Mouse (Mus musculus) lung, postnatal 36 days (tissue): ENCODE data around the gene Xkr7.

Source experiments
- DNase-seq: peaks from one replicate; pipeline ENCODE4 v3.0.0; 2022; ENCODE audit warnings: mixed read lengths

Gene Xkr7

DNA sequence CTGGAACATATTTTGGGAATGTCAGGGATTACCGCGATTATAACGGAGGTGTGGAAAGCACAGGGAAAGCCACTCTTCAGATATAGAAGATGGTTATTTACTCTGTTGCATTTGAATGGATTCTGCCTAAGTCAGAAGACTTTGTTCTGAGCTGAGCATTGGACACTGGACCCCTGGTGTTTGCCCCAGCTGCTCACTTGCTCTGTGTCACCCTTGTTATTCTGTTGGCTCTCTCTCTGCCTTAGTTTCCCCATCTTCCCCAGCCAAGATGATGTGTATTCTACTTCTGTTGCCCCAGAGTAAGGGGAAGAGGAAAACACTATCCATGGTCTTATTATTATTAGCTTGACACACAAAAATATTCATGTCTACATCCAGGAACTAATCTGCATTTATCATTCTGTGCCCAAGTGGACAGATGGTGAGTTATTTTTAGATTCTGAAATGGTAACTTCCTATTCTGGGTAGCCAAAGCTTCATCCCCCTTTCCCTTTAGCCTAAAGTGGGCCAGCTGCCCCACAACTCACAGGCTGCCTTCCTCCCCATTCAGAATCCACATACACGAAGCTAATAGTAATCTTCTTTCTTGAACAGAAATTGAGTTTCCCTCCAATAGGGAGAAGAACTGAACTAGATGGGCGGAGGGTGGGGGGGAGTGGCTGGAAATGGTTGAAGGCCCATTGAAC, 2.0 kb downstream of the Xkr7 start:
- no peak for DNase-seq

- no peak for DNase-seq
Observed at GRCm38 (mm10) chr2:153036690-153037089, 5.0 kb downstream of the Xkr7 start.

DNA sequence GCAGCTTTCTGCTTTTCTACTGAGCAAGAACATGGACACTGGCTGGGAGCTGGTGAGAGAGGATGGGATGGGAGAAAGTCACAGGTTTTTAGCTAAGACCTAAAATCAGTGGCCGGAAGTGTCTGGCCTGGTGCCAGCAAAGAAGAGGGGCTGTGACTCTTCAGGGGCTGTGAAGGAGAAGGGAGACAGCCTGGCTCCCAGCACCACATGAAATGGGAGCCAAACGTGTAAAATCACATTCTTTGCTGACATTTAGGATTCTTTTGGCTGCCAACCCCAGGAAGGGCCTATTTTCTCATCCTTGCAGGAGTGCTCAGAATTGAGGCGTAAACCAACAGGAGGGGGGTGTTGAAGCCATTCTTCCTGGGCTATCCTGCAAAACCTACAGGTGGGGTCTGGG, 12.2 kb downstream of the Xkr7 start:
- DNase-seq = no peak

DNA sequence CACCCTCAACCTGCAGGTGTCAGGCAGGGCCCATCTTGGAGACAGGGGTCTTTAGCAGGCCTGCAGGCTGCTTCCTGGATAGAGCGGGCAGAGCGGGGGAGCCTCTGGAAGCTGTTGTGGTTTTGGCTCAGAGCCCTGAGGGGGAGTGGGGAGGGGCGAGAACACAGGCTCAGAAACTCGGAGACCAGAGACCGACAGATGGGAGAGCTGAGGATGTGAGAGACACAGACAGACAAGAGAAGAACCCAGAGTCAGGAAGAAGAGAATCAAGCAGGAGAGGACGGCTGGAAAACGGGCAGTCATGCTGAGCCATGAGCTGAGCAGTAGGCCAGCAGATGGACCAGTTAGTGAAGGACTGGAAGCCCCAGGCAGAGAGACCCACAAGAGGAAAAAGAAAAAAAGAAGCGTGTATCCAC, 14.2 kb downstream of the Xkr7 start:
- no peak for DNase-seq

GRCm38 (mm10) chr2:153047828-153048465, 16.3 kb downstream of the Xkr7 start:
- peak; percentile 75 for DNase-seq

GRCm38 (mm10) chr2:153049288-153049996, 17.8 kb downstream of the Xkr7 start:
- DNase-seq = no peak

DNA sequence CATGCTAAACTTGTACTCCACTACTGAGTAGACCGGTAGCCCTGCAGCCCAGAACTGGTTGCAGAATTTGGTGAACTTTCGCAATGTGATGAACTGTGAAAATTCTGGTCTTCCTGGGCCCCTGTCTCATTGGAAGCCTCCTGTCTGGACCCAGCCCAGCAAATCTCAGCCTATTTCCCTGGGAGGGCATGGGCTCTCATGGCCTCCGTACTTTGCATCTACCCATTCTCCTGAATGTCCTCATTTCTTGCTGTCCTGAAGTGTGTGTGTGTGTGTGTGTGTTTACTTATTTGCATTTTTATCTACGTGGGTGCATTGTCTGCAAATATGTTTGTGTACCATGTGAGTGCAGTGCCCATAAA, 18.3 kb downstream of the Xkr7 start:
- DNase-seq = no peak

DNA sequence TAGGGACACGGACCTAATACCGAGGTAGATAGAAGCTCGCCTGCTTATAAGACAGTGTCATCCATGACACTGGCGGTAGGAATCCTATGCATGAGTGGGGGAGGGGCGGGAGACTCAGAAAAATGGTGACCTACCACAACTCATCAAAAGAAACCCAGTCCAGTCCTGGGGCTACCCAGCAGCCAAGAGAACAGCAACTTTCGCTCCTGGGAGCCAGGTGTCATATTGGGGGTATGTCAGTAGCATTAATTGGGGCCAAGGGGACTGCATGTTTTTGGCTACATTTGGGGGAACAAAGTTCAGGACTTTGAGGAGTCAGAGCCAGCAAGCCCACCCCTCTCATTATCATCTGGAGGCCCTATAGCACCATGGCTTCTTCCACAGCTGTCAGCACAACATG, 19.4 kb downstream of the Xkr7 start:
- no peak for DNase-seq

DNA sequence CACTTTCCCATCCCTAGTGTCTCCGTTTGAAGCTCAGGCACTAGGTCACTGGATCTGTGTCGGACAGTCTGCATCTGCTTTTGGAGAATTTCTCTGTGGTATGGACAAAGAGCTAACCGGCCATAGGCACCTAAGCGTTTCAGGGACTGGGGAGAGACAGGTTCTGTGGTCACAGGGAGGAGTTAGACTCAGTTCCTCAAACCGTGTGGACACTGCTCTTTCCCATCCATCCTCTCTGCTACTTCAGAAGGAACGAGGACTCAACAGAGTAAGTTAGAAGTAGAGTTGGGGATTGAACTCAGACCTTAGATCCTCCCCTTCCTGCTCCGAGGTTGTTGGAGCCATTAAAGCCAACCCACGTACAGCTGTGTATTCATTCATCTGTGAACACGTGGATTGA, 19.9 kb downstream of the Xkr7 start:
- no peak for DNase-seq

GRCm38 (mm10) chr2:153052700-153053351, 21.2 kb downstream of the Xkr7 start:
- DNase-seq = no peak

DNA sequence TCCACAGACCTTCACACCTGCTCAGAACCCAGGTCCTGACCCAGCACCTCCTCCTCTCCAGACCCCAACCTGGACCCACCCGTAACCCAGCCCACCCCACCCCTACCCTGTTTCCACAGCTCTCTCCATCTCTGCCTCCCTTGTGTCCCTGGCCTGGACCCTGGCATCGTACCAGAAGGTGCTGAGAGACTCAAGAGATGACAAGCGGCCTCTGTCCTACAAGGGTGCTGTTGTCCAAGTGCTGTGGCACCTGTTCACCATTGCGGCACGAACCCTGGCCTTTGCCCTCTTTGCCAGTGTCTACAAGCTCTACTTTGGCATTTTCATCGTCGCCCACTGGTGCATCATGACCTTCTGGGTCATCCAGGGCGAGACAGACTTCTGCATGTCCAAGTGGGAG, 22.2 kb downstream of the Xkr7 start:
- no peak for DNase-seq

- no peak for DNase-seq
Observed at GRCm38 (mm10) chr2:153055270-153055920, 23.7 kb downstream of the Xkr7 start.

- DNase-seq = no peak
Observed at GRCm38 (mm10) chr2:153058365-153058764, 26.7 kb downstream of the Xkr7 start.

GRCm38 (mm10) chr2:153060216-153060615, 28.6 kb downstream of the Xkr7 start:
- DNase-seq = peak; percentile 30

GRCm38 (mm10) chr2:153063394-153063793, 31.7 kb downstream of the Xkr7 start:
- DNase-seq = no peak

DNA sequence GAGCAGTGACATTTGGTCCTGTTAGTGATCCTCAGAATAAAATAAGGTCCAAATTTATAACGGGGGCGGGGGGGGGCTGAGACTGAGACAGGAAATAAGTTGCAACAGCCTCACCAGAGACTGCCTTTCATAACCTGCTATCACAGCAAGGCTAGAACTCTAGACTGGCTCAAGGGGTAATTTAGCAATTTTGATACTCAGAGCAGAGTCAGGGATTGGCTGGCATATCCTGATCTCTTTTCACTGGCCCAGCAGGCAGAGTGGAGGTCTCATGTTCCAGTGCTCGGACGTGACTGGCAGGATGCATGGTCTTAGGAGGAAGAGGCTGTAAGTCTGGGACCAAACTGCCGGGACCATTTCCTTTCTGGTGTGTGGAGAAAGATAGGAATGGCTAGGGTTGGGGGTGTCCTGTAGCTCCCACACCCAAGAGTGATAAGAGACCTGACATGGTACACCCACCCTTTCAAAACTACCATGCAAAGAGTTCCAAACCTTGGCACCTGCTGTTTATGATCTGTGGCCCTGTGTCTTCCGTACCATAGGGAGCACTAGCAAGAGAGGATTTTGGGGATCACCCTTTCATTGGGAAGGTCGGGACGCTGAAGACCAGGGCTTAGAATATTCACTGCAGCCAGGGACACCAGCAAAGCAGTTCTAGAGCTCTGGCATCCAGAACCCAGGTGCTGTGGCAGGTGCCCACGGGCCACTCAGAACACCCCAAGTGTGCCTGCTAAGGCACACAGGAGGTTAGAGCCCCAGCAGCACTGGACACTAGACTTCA, 32.7 kb downstream of the Xkr7 start:
- peak; percentile 42 for DNase-seq

DNA sequence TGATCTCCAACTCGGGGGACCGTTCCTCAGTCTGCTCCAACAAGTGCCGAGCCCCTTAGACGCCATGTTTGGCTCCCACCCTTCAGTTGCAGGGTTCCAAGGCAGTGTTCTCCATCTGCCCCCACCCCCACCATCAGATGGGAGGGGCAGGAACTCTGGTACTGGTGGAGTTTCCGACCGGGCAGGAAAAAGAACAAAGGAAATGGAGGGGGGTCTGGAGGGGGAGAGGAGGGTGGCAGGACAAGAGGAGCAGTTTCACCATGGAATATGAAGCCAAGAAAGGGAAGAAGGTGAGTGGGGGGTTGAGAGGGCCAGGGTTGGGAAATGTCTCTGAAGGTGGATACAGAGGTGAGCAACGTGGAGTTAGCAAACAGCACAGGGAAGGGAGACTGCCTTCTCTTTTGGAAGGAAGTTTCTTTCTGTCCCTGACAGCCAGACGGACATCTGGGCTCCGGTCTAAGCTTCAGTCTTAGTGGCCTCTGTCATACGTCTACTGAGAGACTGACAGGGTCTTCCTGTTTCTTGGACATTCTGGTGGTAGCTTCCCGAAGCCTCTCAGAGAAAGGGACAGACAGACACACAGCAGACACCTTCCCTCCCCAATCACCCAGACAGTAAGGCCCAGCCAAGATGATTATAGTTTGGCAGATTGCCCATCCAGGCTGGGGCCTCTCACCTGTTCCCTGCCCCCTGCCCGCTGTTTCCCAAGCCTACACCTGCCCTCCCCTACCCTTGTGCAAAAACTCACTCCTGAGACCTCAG, 34.3 kb downstream of the Xkr7 start, which contains the start of gene Ccm2l:
Gene Ccm2l (plus strand): TSS at position 209 of the 762 bp plus-strand sequence.
- peak; percentile 89 for DNase-seq

DNA sequence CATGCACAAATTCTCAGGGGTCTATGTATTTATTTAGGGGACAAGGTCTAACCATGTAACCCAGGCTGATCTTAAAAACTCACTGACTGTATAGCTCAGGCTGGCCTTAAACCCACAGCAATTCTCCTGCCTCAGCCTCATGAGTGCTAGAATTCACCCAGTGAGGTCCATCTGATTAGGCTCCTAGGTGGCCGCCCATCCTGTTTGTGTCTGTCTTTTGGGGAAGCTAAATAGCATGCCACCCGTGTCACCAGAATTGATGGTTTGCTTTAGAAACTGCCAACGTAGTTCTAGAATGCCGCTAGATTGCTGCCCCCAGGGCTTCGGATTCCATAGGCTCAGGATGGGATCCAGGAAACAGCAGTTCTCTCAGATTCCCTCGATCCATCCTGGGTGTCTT, 35.3 kb downstream of the Xkr7 start:
- DNase-seq = peak; percentile 52

- DNase-seq = peak; percentile 55
Observed at GRCm38 (mm10) chr2:153070762-153071490, 39.3 kb downstream of the Xkr7 start.

DNA sequence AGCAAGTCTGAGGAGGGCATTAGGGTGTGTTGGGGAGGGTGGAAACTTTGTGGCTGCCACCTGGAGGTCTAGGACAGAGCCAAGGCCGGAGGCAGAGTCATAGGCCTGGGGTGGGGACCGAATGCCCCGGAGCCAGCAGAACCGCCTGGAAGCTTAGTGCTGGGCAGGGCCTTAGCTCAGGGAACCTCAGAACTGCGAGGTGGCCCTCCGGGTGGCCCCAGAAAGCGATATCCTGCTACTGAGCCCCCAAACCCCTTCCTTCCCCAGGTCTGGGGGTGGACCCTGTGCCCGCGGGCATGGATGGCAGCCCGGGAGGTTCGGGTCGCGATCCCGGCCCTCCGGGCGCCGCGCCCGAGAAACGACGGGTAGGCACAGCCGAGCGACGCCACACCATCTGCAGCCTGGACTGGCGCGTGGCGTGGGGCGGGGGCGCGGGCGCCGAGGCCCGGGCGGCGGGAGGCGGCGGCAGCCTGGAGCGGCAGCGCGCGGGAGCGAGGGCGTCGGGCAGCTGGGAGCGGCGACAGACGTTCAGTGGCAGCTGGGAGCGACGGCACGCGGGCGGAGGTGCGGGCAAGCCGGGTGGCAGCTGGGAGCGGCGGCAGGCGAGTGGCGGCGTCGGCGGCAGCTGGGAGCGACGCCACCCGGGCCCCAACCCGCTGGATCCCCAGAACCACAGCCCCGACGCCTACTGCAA, 40.0 kb downstream of the Xkr7 start:
- DNase-seq = no peak
